Mouse (Mus musculus) lung, embryonic 14.5 days (tissue): ENCODE results near the gene Coro2a. TPM values are rescaled to one million over a fixed set of nuclear protein-coding genes. Genes with fewer than 3 reads are reported as not detected.

ENCODE experiments used
- ATAC-seq: fragments of 200-750 bp; cut with Nextera tagmentation; 2 replicates; pipeline ENCODE4 v1.8.0; 2017; ENCODE audit warnings: mild to moderate bottlenecking, moderate TSS enrichment, moderate library complexity; ENCODE audit not compliant: insufficient read depth
- DNase-seq: peaks from one replicate; pipeline ENCODE4 v3.0.0-alpha.2; 2015
- H3K27ac ChIP-seq: fragments of 300-500 bp; sonication (generic); 2 replicates; pipeline ENCODE4 v1.5.1; 2014; ENCODE audit warnings: low read depth, mild to moderate bottlenecking, moderate library complexity
- H3K27me3 ChIP-seq: fragments of 300-500 bp; sonication (generic); 2 replicates; pipeline ENCODE4 v1.6.1; 2014; ENCODE audit warnings: low read length, control low read depth; ENCODE audit not compliant: insufficient read depth
- H3K36me3 ChIP-seq: fragments of 300-500 bp; sonication (generic); 2 replicates; pipeline ENCODE4 v1.6.1; 2014; ENCODE audit warnings: control low read depth; ENCODE audit not compliant: insufficient read depth
- H3K4me1 ChIP-seq: fragments of 300-500 bp; sonication (generic); 2 replicates; pipeline ENCODE4 v1.6.1; 2014; ENCODE audit warnings: antibody characterized with exemption, control low read depth; ENCODE audit not compliant: insufficient read depth
- H3K4me2 ChIP-seq: fragments of 300-500 bp; sonication (generic); 2 replicates; pipeline ENCODE4 v1.6.1; 2014; ENCODE audit warnings: mild to moderate bottlenecking
- H3K4me3 ChIP-seq: fragments of 300-500 bp; sonication (generic); 2 replicates; pipeline ENCODE4 v1.5.1; 2014; ENCODE audit warnings: low read depth, low read length
- H3K9ac ChIP-seq: fragments of 300-500 bp; sonication (generic); 2 replicates; pipeline ENCODE4 v1.6.1; 2014
- H3K9me3 ChIP-seq: fragments of 300-500 bp; sonication (generic); 2 replicates; pipeline ENCODE4 v1.6.1; 2016; ENCODE audit warnings: low read depth, low read length, control low read depth
- CTCF ChIP-seq: IDR thresholded peaks from 2 replicates; pipeline ENCODE4 v1.5.1; 2016; ENCODE audit warnings: antibody characterized with exemption, low read depth
- WGBS: fragments of 180-500 bp; shearing (Covaris S2); extraction: QIAGEN DNeasy Blood & Tissue Kit; methylation state at CpG from one replicate; pipeline ENCODE4 v1.1.7; 2014; 5-methylcytosine and 5-hydroxymethylcytosine counted together
- polyA plus RNA-seq: library from polyadenylated mRNA; unstranded; fragments of >200 nt; fragmentation: Nextera tagmentation; extraction: Ambion mirVana; gene quantifications from 2 replicates; pipeline ENCODE4 v1.2.1, GENCODE M21; 2014

Gene Coro2a
- polyA plus RNA-seq, 1 experiment from 2014 or later, result 3.3 TPM

- peak overlapping the region; percentile 48 for H3K9ac ChIP-seq
- no peaks in the 10 kb centered on the region for H3K4me1 ChIP-seq
- H3K36me3 ChIP-seq, result peaks cover 21% of the 10 kb centered on the region
- under 1% methylated on average over 94 of the region's 94 CpGs for WGBS
- peaks cover 16% of the 10 kb centered on the region for H3K27me3 ChIP-seq
- H3K9me3 ChIP-seq, result no peaks in the 10 kb centered on the region
- peak overlapping the region; percentile 56 for H3K4me3 ChIP-seq
- TF ChIP-seq CTCF, result no peak
- peak overlapping the region; percentile 95 for H3K4me2 ChIP-seq
- ATAC-seq (peak; percentile 95), DNase-seq (peak; percentile 98)
- H3K27ac ChIP-seq, result 0 out of 2 replicates have a peak overlapping the region, but pooled peaks have one; percentile 8
Measured at GRCm38 (mm10) chr4:46506801-46507610, 95.0 kb downstream of the Coro2a start.

DNA sequence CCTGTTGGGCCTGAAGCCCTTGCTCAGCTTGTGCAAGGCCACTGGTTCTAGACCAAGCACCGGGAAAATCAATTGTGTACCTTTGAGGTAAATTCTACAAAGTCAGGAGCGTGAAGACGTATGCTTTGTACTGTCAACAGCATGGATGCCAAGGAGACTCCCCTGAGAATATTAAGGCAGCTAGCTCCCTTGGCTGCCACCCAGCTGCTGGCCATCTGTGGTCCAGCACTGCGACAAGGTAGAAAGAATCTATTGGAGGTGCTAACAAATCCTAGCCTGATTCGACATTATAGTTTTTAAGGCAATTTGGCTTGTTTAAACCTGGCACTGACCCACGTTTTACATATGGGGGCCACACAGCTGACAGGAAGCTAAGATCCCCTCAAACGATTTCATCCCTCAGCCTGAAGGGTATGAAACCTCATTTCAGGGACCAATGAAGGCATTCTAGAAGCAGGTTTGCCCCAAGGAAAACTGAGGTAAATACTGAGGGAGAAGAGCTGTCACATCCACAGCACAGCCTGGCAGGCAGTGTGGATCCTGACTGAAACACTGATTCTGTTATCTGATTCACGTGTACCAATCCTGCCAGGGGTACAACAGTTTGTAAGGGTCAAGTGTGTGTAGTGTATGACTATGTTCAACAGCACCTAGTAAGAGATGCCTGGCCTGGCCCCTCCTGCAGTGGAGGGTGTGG lies 96.5 kb downstream of the Coro2a start:
- no peaks in the 10 kb centered on the region for H3K4me1 ChIP-seq
- no peak for TF ChIP-seq CTCF
- H3K36me3 ChIP-seq, result peaks cover 35% of the 10 kb centered on the region
- 62% methylated on average over 8 of the region's 8 CpGs for WGBS
- ATAC-seq, result no peak
- H3K27me3 ChIP-seq, result peaks cover 16% of the 10 kb centered on the region
- H3K27ac ChIP-seq, result no peak overlapping the region
- H3K4me3 ChIP-seq, result no peak overlapping the region
- no peak overlapping the region for H3K4me2 ChIP-seq
- DNase-seq, result no peak
- no peak overlapping the region for H3K9ac ChIP-seq
- H3K9me3 ChIP-seq, result no peaks in the 10 kb centered on the region

- H3K9ac ChIP-seq, result no peak overlapping the region
- no peak overlapping the region for H3K4me3 ChIP-seq
- no peaks in the 10 kb centered on the region for H3K4me1 ChIP-seq
- H3K36me3 ChIP-seq, result peaks cover 51% of the 10 kb centered on the region
- H3K4me2 ChIP-seq, result no peak overlapping the region
- ATAC-seq (no peak), DNase-seq (no peak)
- no peaks in the 10 kb centered on the region for H3K9me3 ChIP-seq
- 69% methylated on average over 3 of the region's 3 CpGs for WGBS
- TF ChIP-seq CTCF, result no peak
- no peak overlapping the region for H3K27ac ChIP-seq
- peaks cover 16% of the 10 kb centered on the region for H3K27me3 ChIP-seq
Measured at GRCm38 (mm10) chr4:46503881-46504280, 98.1 kb downstream of the Coro2a start.

DNA sequence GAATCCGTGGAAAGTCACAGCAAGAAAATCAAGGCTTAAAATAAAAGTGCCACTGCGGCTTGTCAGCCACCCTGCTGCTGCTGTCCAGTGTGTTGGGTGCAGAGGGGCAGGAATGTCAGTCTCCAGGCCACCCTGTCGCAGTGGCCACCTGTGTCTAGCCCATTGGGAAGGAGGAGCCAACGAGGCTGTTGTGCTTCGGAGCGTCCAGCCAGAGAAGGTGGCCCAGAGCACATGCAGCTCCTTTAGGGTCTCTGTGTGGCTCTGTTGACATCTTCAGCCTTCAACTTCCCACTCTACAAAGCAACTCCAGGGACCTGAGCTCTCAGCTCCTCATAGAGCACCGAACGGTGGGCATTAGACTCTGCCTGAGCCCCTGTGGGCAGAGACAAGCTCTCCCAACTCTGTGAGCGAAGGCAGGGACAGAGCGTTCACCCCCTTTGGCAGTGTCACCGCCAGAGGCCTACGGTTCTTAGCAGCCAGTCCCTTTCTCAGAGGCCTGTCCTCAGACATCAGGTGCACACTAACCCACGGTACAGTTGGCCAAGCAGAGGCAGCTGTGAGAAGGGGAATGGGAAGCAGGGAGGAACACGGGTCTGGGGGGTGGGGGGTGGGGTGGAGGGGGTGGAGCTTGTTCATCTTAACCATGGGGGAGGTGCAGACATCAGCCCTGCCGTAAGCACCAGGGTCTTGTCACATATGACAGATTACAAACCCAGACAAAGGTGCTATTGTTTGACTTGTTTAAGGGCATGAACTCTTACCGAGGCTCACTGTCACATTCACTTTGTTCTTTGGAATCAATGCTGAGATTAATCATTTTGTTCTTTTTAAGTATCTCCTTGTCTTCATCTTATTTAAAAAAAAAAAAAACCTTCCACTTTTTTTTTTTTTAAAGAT lies 99.1 kb downstream of the Coro2a start:
- no peak for TF ChIP-seq CTCF
- peaks cover 51% of the 10 kb centered on the region for H3K36me3 ChIP-seq
- ATAC-seq (no peak), DNase-seq (no peak)
- no peak overlapping the region for H3K4me2 ChIP-seq
- H3K27me3 ChIP-seq, result peaks cover 16% of the 10 kb centered on the region
- no peak overlapping the region for H3K4me3 ChIP-seq
- H3K27ac ChIP-seq, result no peak overlapping the region
- H3K9me3 ChIP-seq, result no peaks in the 10 kb centered on the region
- H3K4me1 ChIP-seq, result no peaks in the 10 kb centered on the region
- no peak overlapping the region for H3K9ac ChIP-seq
- 64% methylated on average over 16 of the region's 16 CpGs for WGBS

DNA sequence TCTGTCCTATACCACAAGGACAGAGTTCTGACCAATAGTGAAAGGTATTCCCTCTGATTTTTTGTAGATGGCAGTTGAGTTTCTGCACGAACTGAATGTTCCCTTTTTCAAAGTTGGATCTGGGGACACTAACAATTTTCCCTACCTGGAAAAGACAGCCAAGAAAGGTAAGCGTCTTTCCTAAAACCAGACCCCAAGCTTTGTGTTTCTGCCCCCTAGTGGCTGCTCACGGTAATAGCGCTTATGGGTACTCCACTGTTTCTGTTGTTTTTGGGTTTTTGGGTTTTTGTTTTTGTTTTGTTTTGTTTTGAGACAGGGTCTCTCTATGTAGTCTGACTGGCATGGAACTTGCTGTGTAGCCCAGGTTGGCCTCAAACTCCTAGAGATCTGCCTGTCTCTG lies 103.0 kb downstream of the Coro2a start:
- 19% methylated on average over 4 of the region's 4 CpGs for WGBS
- DNase-seq (peak; percentile 76), ATAC-seq (no peak)
- H3K27ac ChIP-seq, result no peak overlapping the region
- no peaks in the 10 kb centered on the region for H3K9me3 ChIP-seq
- no peak overlapping the region for H3K4me3 ChIP-seq
- peak; percentile 86 for TF ChIP-seq CTCF
- peaks cover 70% of the 10 kb centered on the region for H3K36me3 ChIP-seq
- H3K27me3 ChIP-seq, result no peaks in the 10 kb centered on the region
- H3K4me2 ChIP-seq, result no peak overlapping the region
- no peak overlapping the region for H3K9ac ChIP-seq
- H3K4me1 ChIP-seq, result no peaks in the 10 kb centered on the region

GRCm38 (mm10) chr4:46498511-46498910 lies 103.5 kb downstream of the Coro2a start:
- ATAC-seq, result no peak
- TF ChIP-seq CTCF, result no peak
- no peaks in the 10 kb centered on the region for H3K27me3 ChIP-seq
- no peaks in the 10 kb centered on the region for H3K4me1 ChIP-seq
- no peak overlapping the region for H3K9ac ChIP-seq
- H3K4me3 ChIP-seq, result no peak overlapping the region
- peaks cover 70% of the 10 kb centered on the region for H3K36me3 ChIP-seq
- DNase-seq, result no peak
- H3K4me2 ChIP-seq, result no peak overlapping the region
- 67% methylated on average over 3 of the region's 3 CpGs for WGBS
- no peak overlapping the region for H3K27ac ChIP-seq
- H3K9me3 ChIP-seq, result no peaks in the 10 kb centered on the region
